Mouse (Mus musculus) gastrocnemius, adult 18-20 months (tissue): ENCODE data around the gene Nsf. TPM values are rescaled to one million over a fixed set of nuclear protein-coding genes. Genes with fewer than 3 reads are reported as not detected.

Source experiments
- DNase-seq: peaks from one replicate; pipeline ENCODE4 v3.0.0; 2021; ENCODE audit warnings: low spot score
- total RNA-seq, 2 experiments: library from RNA; stranded (reverse); gene quantifications; 2 replicates each; pipeline ENCODE4 v1.2.3; 2021

The Nsf gene
- total RNA-seq, 2 experiments from 2014 or later = 17.0 TPM

GRCm38 (mm10) chr11:103942740-103943139 lies 11.1 kb downstream of the Nsf start:
- no peak for DNase-seq

DNA sequence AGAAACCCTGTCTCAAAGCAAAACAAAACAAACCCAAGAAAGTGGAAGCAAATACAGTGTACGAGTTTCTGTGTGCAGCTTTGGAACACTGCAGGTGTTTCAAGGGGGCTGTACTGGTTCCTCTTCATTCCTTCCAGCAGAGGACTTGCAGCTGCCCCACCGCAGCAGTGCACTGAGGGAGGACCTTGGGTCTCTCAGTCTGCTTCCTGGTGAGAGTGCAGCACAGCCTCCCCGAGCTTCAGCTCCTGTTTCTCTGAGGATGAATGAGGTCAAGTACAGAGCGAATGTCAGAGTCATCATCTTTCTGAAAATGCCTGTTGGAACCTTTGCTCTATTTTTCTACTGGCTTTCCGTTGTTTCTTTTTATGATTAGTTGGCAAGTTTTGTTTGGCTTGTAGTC lies 12.5 kb downstream of the Nsf start:
- no peak for DNase-seq

DNA sequence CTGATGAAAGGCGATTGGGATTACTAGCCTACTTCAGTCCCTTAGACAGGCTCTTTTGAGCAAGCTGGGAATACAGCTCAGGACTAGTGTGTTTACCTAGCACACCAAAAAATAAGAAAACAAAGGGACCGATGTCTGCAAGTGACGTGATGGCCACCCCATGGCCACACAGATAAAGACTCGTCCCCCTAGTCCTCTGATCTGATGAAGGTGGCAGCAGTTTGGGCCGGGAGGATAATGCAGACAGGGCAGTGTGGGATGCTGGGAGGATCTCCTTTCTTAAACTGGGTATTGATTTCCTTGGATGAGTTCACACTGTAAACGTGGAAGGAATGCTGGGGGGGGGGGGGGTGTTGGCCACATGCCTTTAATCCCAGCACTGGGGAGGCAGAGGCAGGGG lies 13.0 kb downstream of the Nsf start:
- no peak for DNase-seq

GRCm38 (mm10) chr11:103937976-103938728 lies 15.7 kb downstream of the Nsf start:
- DNase-seq = no peak

- DNase-seq = no peak
Measured at GRCm38 (mm10) chr11:103937451-103937850, 16.4 kb downstream of the Nsf start.

DNA sequence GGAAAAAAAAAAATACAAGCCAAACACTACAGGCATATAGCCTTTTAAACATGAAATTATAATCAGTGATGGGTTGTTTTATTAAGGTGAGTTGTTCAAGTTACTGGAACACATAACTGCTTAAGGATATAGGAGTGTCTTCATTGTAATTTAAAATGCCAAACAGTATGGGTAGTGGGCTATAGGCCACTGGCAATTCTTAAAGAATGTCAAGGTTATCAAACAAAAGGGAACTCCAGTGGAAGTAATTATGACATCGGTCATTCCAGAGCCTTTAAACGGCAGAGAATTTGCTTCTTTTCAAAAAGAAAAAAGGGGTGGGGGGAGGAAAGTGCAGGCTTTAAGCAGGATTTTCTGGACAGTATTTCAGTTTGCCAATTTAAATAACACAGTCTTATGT lies 18.1 kb downstream of the Nsf start:
- no peak for DNase-seq

DNA sequence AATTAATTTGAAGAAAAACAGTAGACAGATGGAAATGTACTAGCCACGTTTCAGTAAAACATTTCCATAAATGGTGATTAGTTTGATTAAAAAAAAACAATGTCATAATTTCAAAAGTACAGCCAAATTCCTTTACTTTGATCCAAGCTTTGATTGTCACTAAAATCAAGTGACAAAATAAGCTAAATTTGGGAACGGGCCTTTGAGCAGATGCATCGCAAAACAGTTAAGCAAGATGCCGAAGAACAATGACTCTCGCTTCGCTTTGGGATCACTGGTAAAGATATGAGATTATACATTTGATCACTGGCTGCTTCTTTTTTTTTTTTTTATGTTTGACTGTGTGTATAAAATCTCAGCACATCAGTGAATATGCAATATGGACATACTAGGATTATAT lies 20.0 kb downstream of the Nsf start:
- no peak for DNase-seq

GRCm38 (mm10) chr11:103923957-103924356 lies 29.9 kb downstream of the Nsf start:
- DNase-seq = no peak

GRCm38 (mm10) chr11:103923272-103923671 lies 30.6 kb downstream of the Nsf start:
- DNase-seq = no peak

DNA sequence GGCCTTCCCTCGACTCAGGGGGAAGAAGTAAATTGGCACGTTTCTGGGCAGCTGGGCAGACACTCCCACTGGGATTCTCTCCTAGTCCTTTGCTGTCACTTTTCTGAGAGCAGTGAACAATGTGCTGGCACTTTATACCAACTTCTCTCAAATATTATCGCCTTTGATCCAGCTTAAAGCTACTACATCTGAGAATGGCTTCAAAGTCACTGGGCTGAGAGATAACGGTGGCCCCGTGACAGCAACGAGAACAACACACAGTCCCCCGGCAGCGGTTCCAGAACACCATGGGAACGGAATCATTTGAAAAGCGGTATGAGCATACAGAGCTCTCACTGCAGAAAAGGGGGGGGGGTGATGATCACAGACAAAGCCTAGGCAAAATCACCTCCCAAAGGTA lies 31.0 kb downstream of the Nsf start:
- no peak for DNase-seq

- peak; percentile 13 for DNase-seq
Measured at GRCm38 (mm10) chr11:103920665-103921064, 33.2 kb downstream of the Nsf start.

DNA sequence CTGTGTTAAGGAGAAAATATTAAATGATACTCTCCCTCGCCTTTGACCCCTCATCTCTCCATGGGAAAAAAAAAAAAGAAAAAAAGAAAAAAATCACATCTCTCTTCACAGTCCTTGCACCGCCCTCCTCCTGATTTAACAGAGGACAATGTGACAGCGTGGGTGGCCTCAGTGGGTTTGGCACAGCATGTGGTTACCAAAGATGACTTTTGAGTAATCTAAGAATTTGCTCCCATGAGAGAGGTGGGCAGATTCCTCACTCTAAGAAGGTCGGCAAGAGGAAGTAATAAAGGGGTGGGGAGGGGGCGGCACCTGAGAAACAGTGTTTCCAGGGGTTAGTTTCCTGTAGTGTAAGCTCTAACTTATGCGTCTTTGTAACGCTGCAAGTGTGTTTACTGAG lies 37.0 kb downstream of the Nsf start:
- DNase-seq = no peak

DNA sequence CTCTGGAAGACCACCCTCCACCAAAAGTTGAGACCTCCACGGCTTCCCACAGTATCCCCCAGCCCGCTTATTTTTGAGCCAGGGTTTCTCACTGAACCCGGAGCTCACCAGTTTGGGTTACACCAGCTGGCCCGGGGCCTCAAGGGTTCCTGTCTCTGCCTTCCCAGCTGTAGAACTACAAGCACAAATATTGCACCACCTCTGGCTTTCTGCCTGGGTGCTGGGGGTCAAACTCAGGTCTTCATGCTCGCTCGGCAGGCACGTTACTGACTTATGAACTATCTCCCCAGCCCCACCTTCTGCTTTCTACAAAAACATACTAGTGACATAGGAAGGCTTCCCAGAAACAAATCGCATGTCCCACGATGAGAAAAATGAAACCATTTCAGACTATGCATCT lies 38.2 kb downstream of the Nsf start:
- no peak for DNase-seq

- peak; percentile 16 for DNase-seq
Measured at GRCm38 (mm10) chr11:103910993-103911585, 42.8 kb downstream of the Nsf start.

DNA sequence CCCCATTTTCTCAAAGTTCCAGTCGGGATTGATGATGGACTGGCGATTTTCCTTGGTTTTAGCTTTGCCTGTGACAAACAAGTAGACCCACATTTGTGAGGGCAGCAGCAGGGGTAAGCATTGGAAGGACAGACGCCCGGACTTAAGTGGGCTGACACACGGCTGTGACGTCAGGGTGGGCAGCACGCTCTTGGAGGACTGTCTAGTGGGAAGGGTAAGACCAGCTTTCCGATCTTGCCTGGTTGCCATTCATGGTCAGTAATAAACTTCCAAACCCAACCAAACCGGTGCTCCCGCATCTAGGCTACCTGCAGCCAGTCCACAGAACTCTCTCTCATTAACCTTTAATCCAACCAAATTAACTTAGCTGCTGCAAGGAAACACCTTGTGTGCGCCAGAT lies 43.3 kb downstream of the Nsf start:
- no peak for DNase-seq

- no peak for DNase-seq
Measured at GRCm38 (mm10) chr11:103909809-103910208, 44.0 kb downstream of the Nsf start.

DNA sequence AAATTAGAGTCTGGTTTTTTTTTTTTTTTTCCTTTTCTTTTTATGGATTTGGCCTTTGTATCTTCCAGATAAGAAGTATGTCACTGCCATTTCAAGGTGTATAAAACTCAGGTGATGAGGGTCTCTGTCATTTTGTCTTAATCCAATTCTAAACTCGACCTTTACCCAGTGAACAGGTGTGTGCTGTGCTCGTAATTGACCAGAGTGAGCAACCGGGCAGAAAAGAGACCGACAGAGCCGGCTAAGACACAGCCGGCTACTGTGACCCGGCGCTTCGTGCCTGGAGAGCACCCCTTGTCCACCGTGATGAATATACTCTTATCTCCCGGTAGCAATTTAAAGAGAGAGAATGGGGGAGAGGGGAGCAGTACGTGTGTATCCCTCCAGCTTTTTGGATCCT lies 44.5 kb downstream of the Nsf start:
- no peak for DNase-seq

GRCm38 (mm10) chr11:103906051-103906719 lies 47.7 kb downstream of the Nsf start:
- no peak for DNase-seq

GRCm38 (mm10) chr11:103905506-103905905 lies 48.4 kb downstream of the Nsf start:
- DNase-seq = no peak

DNA sequence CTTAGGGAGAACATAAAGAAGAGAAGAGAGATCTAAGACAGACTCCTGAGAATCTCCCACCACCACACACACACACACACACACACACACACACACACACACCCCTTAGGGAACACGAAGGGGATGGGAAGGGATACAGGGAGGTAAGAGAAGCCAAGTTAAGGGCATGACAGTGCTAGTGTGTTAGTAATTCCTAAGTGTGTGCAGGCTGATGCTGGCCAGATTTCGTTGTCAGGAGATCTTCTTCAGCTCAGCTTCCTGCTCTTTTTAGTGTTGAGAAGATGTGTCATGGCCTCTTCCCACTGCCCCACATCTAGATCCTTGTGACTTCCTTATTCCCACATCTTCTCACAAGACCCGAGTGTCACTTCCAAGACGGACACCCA lies 52.3 kb downstream of the Nsf start:
- no peak for DNase-seq

- peak; percentile 85 for DNase-seq
Measured at GRCm38 (mm10) chr11:103900803-103901580, 52.9 kb downstream of the Nsf start.
